Mouse (Mus musculus): Measurements from ENCODE around the gene Zfp984. TPM values are rescaled to one million over a fixed set of nuclear protein-coding genes. Genes with fewer than 3 reads are reported as not detected.

The Zfp984 gene
- 6.3 TPM for polyA plus RNA-seq (2014; fragmentation: Illumina TruSeq; extraction: RNeasy Lipid Tissue Mini Kit (QIAGEN cat#74804); ENCODE audit: low read depth, low replicate concordance)

GRCm38 (mm10) chr4:147809292-147809965 is at the start of gene Zfp984:
Gene Zfp984, minus strand, starts transcription at chr4:147809788.

GRCm38 (mm10) chr4:147847614-147848583 is 38.3 kb upstream of the Zfp984 start, which contains the start of gene Zfp933:
Gene Zfp933, minus strand, starts transcription at chr4:147848366.

Other genes starting within 250 kb of the Zfp984 start
- gene Zfp979, start 167.3 kb downstream of the Zfp984 start, polyA plus RNA-seq (2014; fragmentation: Illumina TruSeq; extraction: RNeasy Lipid Tissue Mini Kit (QIAGEN cat#74804); ENCODE audit: low read depth, low replicate concordance): 7.9 TPM
- gene Zfp534, start 107.2 kb downstream of the Zfp984 start, polyA plus RNA-seq (2014; fragmentation: Illumina TruSeq; extraction: RNeasy Lipid Tissue Mini Kit (QIAGEN cat#74804); ENCODE audit: low read depth, low replicate concordance): not detected
- 7.5 TPM for gene Zfp933, start 38.6 kb upstream of the Zfp984 start, polyA plus RNA-seq (2014; fragmentation: Illumina TruSeq; extraction: RNeasy Lipid Tissue Mini Kit (QIAGEN cat#74804); ENCODE audit: low read depth, low replicate concordance)
- 18.3 TPM for gene Miip, start 59.0 kb upstream of the Zfp984 start, polyA plus RNA-seq (2014; fragmentation: Illumina TruSeq; extraction: RNeasy Lipid Tissue Mini Kit (QIAGEN cat#74804); ENCODE audit: low read depth, low replicate concordance)
- 27.3 TPM for gene Fv1, start 59.2 kb upstream of the Zfp984 start, polyA plus RNA-seq (2014; fragmentation: Illumina TruSeq; extraction: RNeasy Lipid Tissue Mini Kit (QIAGEN cat#74804); ENCODE audit: low read depth, low replicate concordance)
- gene Mfn2, start 94.9 kb upstream of the Zfp984 start, polyA plus RNA-seq (2014; fragmentation: Illumina TruSeq; extraction: RNeasy Lipid Tissue Mini Kit (QIAGEN cat#74804); ENCODE audit: low read depth, low replicate concordance): 452 TPM
- gene Plod1, start 127.0 kb upstream of the Zfp984 start, polyA plus RNA-seq (2014; fragmentation: Illumina TruSeq; extraction: RNeasy Lipid Tissue Mini Kit (QIAGEN cat#74804); ENCODE audit: low read depth, low replicate concordance): 69.2 TPM
- 28.8 TPM for gene 2510039O18Rik, start 131.1 kb upstream of the Zfp984 start, polyA plus RNA-seq (2014; fragmentation: Illumina TruSeq; extraction: RNeasy Lipid Tissue Mini Kit (QIAGEN cat#74804); ENCODE audit: low read depth, low replicate concordance)
- gene Nppb, start 176.0 kb upstream of the Zfp984 start, polyA plus RNA-seq (2014; fragmentation: Illumina TruSeq; extraction: RNeasy Lipid Tissue Mini Kit (QIAGEN cat#74804); ENCODE audit: low read depth, low replicate concordance): 436 TPM
- gene Nppa, start 190.9 kb upstream of the Zfp984 start, polyA plus RNA-seq (2014; fragmentation: Illumina TruSeq; extraction: RNeasy Lipid Tissue Mini Kit (QIAGEN cat#74804); ENCODE audit: low read depth, low replicate concordance): 5,863 TPM
- 7.5 TPM for gene Clcn6, start 229.0 kb upstream of the Zfp984 start, polyA plus RNA-seq (2014; fragmentation: Illumina TruSeq; extraction: RNeasy Lipid Tissue Mini Kit (QIAGEN cat#74804); ENCODE audit: low read depth, low replicate concordance)
- 16.4 TPM for gene Mthfr, start 229.3 kb upstream of the Zfp984 start, polyA plus RNA-seq (2014; fragmentation: Illumina TruSeq; extraction: RNeasy Lipid Tissue Mini Kit (QIAGEN cat#74804); ENCODE audit: low read depth, low replicate concordance)